ENCODE assay signal across 30 mouse cellular contexts in the genomic region with DNA sequence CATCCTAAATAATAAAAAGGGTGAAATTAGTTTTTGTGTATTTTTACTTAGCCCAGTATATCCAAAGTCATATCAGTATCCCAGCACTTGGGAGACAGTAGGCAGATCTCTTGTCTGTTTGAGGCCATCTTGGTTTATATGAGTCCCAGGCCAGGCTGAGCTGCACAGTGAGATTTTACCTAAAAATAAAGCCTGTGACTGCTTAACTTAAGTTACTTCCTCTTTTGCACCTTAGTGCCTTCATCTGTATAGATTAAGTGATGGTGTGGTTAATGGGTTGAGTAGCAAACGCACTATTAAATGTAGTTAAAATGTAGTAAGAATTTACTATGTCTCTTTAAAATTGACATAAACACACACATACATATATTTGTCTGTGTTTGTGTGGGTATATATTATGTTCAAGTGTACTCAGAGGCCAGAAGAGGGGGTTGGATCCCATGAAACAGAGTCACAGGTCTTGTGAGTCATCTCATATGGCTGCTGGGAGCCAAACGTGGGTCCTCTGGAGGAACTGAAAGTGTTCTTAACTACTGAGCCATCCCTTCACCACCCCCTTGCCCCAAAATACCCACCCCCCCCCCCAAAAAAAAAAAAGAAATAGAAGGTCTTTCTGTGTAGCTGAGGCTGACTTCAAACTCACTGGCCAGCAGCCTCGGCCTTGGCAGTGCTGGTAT. TPM values are rescaled to one million over a fixed set of nuclear protein-coding genes. Genes with fewer than 3 reads are reported as not detected.
DNase-seq lines count a peak whose midpoint lies in the region; ATAC-seq and TF ChIP-seq lines count a peak whose summit lies in the region.
"Had no signal": no experiment of that assay in that cellular context is flagged by ENCODE, and none has a peak within 500 bp of the region (broad histone marks: within the 10 kb centered on the region; RNA-seq: fewer than 3 reads in every experiment).

No protein-coding gene starts in this region.

- peak; percentile 15 for ATAC-seq in G1E (ENCODE audit: extremely low read depth, insufficient number of reproducible peaks, low FRiP score, poor library complexity, severe bottlenecking)
- peak; percentile 39 for ATAC-seq in granulocyte monocyte progenitor cell, adult 5-6 weeks (replicated peaks; ENCODE audit: poor library complexity, severe bottlenecking)
- ATAC-seq: CD4-positive, CD25-positive, alpha-beta regulatory T cell, adult 4 months; hindbrain, postnatal 0 days; intestine, embryonic 15.5 days; liver, embryonic 12.5 days; liver, postnatal 0 days; midbrain, embryonic 15.5 days; Patski had no signal

- H3K27me3 ChIP-seq in G1E (ENCODE audit: insufficient read depth, low read length): no peaks in the 10 kb centered on the region
- H3K27me3 ChIP-seq: embryonic facial prominence, embryonic 13.5 days; hindbrain, embryonic 12.5 days; intestine, embryonic 15.5 days; liver, embryonic 12.5 days; midbrain, embryonic 15.5 days; neural tube, embryonic 15.5 days; Patski; stomach, embryonic 15.5 days had no signal

- H3K4me1 ChIP-seq in G1E (ENCODE audit: insufficient read depth, low read depth, low read length): peaks cover 4% of the 10 kb centered on the region
- H3K4me1 ChIP-seq: embryonic facial prominence, embryonic 13.5 days; forebrain, embryonic 10.5 days; hindbrain, embryonic 12.5 days; intestine, embryonic 15.5 days; liver, embryonic 12.5 days; midbrain, embryonic 10.5 days; midbrain, embryonic 15.5 days; neural tube, embryonic 15.5 days; stomach, embryonic 15.5 days had no signal

- peaks cover 19% of the 10 kb centered on the region for H3K36me3 ChIP-seq in G1E (replicated peaks)

- TF ChIP-seq CTCF in G1E (IDR thresholded peaks at IDR 0.05; ENCODE audit: low read depth, low read length): no peak

- H3K9me3 ChIP-seq in G1E (replicated peaks): no peaks in the 10 kb centered on the region
- H3K9me3 ChIP-seq: liver, embryonic 12.5 days; midbrain, embryonic 15.5 days; neural tube, embryonic 15.5 days; stomach, embryonic 15.5 days had no signal

- no peak overlapping the region for H3K4me3 ChIP-seq in G1E (ENCODE audit: low read depth, low read length)
- H3K4me3 ChIP-seq: embryonic facial prominence, embryonic 13.5 days; forebrain, embryonic 10.5 days; hindbrain, embryonic 12.5 days; intestine, embryonic 15.5 days; liver, embryonic 12.5 days; midbrain, embryonic 10.5 days; midbrain, embryonic 15.5 days; neural tube, embryonic 15.5 days; stomach, embryonic 15.5 days had no signal

- peak; percentile 5 for DNase-seq in adrenal gland, postnatal 10 days
- no peak for DNase-seq in adrenal gland, postnatal 4 days (ENCODE audit: low spot score in 2 of 2)
- DNase-seq in G1E (ENCODE audit: low spot score): no peak
- DNase-seq in cerebellum, postnatal 4 days (ENCODE audit: low spot score in 2 of 2): no peak
- DNase-seq in cerebellum, postnatal 14 days: no peak
- DNase-seq in cerebellum, postnatal 25 days: no peak
- DNase-seq: adrenal gland, postnatal 14 days; cerebellum, adult 2 months; cerebellum, postnatal 36 days; gastrocnemius, postnatal 10 days; heart, adult 11 months; heart, postnatal 36 days; kidney, adult 2 months; kidney, postnatal 4 days; left cerebral cortex, postnatal 4 days; liver, postnatal 0 days; right cerebral cortex, postnatal 25 days had no signal

RNA-seq across cellular contexts. Expression of a gene that starts 14.5 kb away (rescaled TPM):
- total RNA-seq in adrenal gland, postnatal 10 days (2021): 100 to 1,000 TPM; 146 to 210 TPM
- 100 to 1,000 TPM; 173 to 181 TPM for total RNA-seq in adrenal gland, postnatal 4 days (2021)
- 88.6 and 102 TPM in 2 replicates for total RNA-seq in G1E (2014; fragmentation: Nextera tagmentation)
- 53.6 and 66.8 TPM in 2 replicates for total RNA-seq in G1E (2017)
- 9.5 and 13.9 TPM in 2 replicates for polyA plus RNA-seq in G1E (2012)
- total RNA-seq in granulocyte monocyte progenitor cell, adult 5-6 weeks (2014; fragmentation: Nextera tagmentation): 47.5 and 67.5 TPM in 2 replicates
- 89.0 and 111 TPM in 2 replicates for total RNA-seq in granulocyte monocyte progenitor cell, adult 5-6 weeks (2017)
